Mouse (Mus musculus) heart, embryonic 16.5 days (tissue): ENCODE measurements at regions not wholly inside any gene's neighbourhood (a gene's known extent, or its start where the extent isn't known, plus 50 kb on each side); places are given as distances from the start of the nearest gene placed in this dataset.

Source experiments
- ATAC-seq: fragments of 200-750 bp; cut with Nextera tagmentation; replicated peaks from 2 replicates; pipeline ENCODE4 v1.8.0; 2017; ENCODE audit warnings: moderate number of reproducible peaks; ENCODE audit not compliant: insufficient read depth, low FRiP score; ENCODE audit errors: extremely low read depth
- H3K27ac ChIP-seq: fragments of 300-500 bp; sonication (generic); 2 replicates; pipeline ENCODE4 v1.5.1; 2014; ENCODE audit warnings: mild to moderate bottlenecking, low read length, control low read depth, moderate library complexity
- H3K27me3 ChIP-seq: fragments of 300-500 bp; sonication (generic); 2 replicates; pipeline ENCODE4 v1.6.1; 2014; ENCODE audit warnings: low read length, mixed read lengths; ENCODE audit not compliant: control insufficient read depth, insufficient read depth
- H3K36me3 ChIP-seq: fragments of 300-500 bp; sonication (generic); 2 replicates; pipeline ENCODE4 v1.6.1; 2014; ENCODE audit not compliant: control insufficient read depth, insufficient read depth
- H3K4me1 ChIP-seq: fragments of 300-500 bp; sonication (generic); 2 replicates; pipeline ENCODE4 v1.6.1; 2014; ENCODE audit warnings: low read length, mixed read lengths; ENCODE audit not compliant: control insufficient read depth, insufficient read depth
- H3K4me2 ChIP-seq: fragments of 300-500 bp; sonication (generic); 2 replicates; pipeline ENCODE4 v1.6.1; 2014; ENCODE audit warnings: low read depth, mild to moderate bottlenecking, control low read depth, low read length
- H3K4me3 ChIP-seq: fragments of 300-500 bp; sonication (generic); 2 replicates; pipeline ENCODE4 v1.5.1; 2014; ENCODE audit warnings: mild to moderate bottlenecking, control low read depth, low read length
- H3K9ac ChIP-seq: fragments of 300-500 bp; sonication (generic); 2 replicates; pipeline ENCODE4 v1.6.1; 2014; ENCODE audit warnings: low read length, control low read depth
- H3K9me3 ChIP-seq: fragments of 300-500 bp; sonication (generic); replicated peaks from 2 replicates; pipeline ENCODE4 v1.6.1; 2016; ENCODE audit warnings: low read length; ENCODE audit not compliant: control insufficient read depth
- WGBS: fragments of 180-500 bp; shearing (Covaris S2); extraction: QIAGEN DNeasy Blood & Tissue Kit; methylation state at CpG from one replicate; pipeline ENCODE4 v1.1.7; 2014; 5-methylcytosine and 5-hydroxymethylcytosine counted together

- 7% methylated on average over 20 of the region's 20 CpGs for WGBS
Measured at GRCm38 (mm10) chr6:31938216-31938814, 111.7 kb upstream of the 1700012A03Rik start.

GRCm38 (mm10) chr6:31937146-31937545, 112.9 kb upstream of the 1700012A03Rik start:
- Histone ChIP-seq H3K9me3 (no peaks in the 10 kb centered on the region), H3K9ac (no peak overlapping the region), H3K4me3 (no peak overlapping the region), H3K36me3 (no peaks in the 10 kb centered on the region), H3K4me2 (no peak overlapping the region), H3K27ac (no peak overlapping the region), H3K27me3 (peaks cover 2% of the 10 kb centered on the region; the same call in 1 of the 2 replicates), H3K4me1 (peaks cover 3% of the 10 kb centered on the region; the same call in 1 of the 2 replicates)
- 82% methylated on average over 12 of the region's 12 CpGs for WGBS
- ATAC-seq = no peak

More at GRCm38 (mm10) chr6:31938216-31938814, 111.7 kb upstream of the 1700012A03Rik start:
- H3K4me2 ChIP-seq = peak overlapping the region; percentile 92
- peak overlapping the region; percentile 62 for H3K9ac ChIP-seq
- H3K27me3 ChIP-seq = peaks cover 2% of the 10 kb centered on the region; the same call in 1 of the 2 replicates
- no peaks in the 10 kb centered on the region for H3K36me3 ChIP-seq
- H3K9me3 ChIP-seq = no peaks in the 10 kb centered on the region
- no peak for ATAC-seq
- H3K4me1 ChIP-seq = peaks cover 3% of the 10 kb centered on the region; the same call in 1 of the 2 replicates
- H3K4me3 ChIP-seq = peak overlapping the region; percentile 56
- no peak overlapping the region for H3K27ac ChIP-seq

GRCm38 (mm10) chr6:31934826-31935225, 115.2 kb upstream of the 1700012A03Rik start:
- peaks cover 3% of the 10 kb centered on the region; the same call in 1 of the 2 replicates for H3K4me1 ChIP-seq
- WGBS = 75% methylated on average over 10 of the region's 10 CpGs
- no peak for ATAC-seq

GRCm38 (mm10) chr6:31933956-31934355, 116.1 kb upstream of the 1700012A03Rik start:
- Histone ChIP-seq H3K36me3 (no peaks in the 10 kb centered on the region), H3K4me2 (no peak overlapping the region), H3K9me3 (no peaks in the 10 kb centered on the region), H3K4me3 (no peak overlapping the region), H3K4me1 (peaks cover 3% of the 10 kb centered on the region; the same call in 1 of the 2 replicates), H3K27me3 (peaks cover under 1% of the 10 kb centered on the region; the same call in 1 of the 2 replicates), H3K9ac (no peak overlapping the region), H3K27ac (no peak overlapping the region)
- no peak for ATAC-seq
- WGBS = 70% methylated on average over 8 of the region's 8 CpGs

More at GRCm38 (mm10) chr6:31934826-31935225, 115.2 kb upstream of the 1700012A03Rik start:
- H3K4me3 ChIP-seq = no peak overlapping the region
- H3K27ac ChIP-seq = no peak overlapping the region
- no peaks in the 10 kb centered on the region for H3K36me3 ChIP-seq
- H3K9me3 ChIP-seq = no peaks in the 10 kb centered on the region
- H3K4me2 ChIP-seq = no peak overlapping the region
- H3K27me3 ChIP-seq = peaks cover 2% of the 10 kb centered on the region; the same call in 1 of the 2 replicates
- H3K9ac ChIP-seq = no peak overlapping the region

GRCm38 (mm10) chr6:31933364-31933763, 116.7 kb upstream of the 1700012A03Rik start:
- WGBS = 64% methylated on average over 5 of the region's 5 CpGs
- H3K9me3 ChIP-seq = no peaks in the 10 kb centered on the region
- peaks cover 2% of the 10 kb centered on the region; the same call in 1 of the 2 replicates for H3K4me1 ChIP-seq
- no peak overlapping the region for H3K9ac ChIP-seq
- no peak overlapping the region for H3K4me2 ChIP-seq
- no peaks in the 10 kb centered on the region for H3K36me3 ChIP-seq
- no peak overlapping the region for H3K4me3 ChIP-seq
- no peak for ATAC-seq
- H3K27me3 ChIP-seq = no peaks in the 10 kb centered on the region
- no peak overlapping the region for H3K27ac ChIP-seq

GRCm38 (mm10) chr6:31931116-31931515, 118.9 kb upstream of the 1700012A03Rik start:
- ATAC-seq = no peak
- Histone ChIP-seq H3K9ac (no peak overlapping the region), H3K36me3 (no peaks in the 10 kb centered on the region), H3K27me3 (no peaks in the 10 kb centered on the region), H3K4me3 (no peak overlapping the region), H3K4me1 (no peaks in the 10 kb centered on the region), H3K9me3 (no peaks in the 10 kb centered on the region), H3K27ac (no peak overlapping the region), H3K4me2 (no peak overlapping the region)
- 79% methylated on average over 6 of the region's 6 CpGs for WGBS

GRCm38 (mm10) chr6:31929165-31929564, 120.9 kb upstream of the 1700012A03Rik start:
- Histone ChIP-seq H3K9me3 (no peaks in the 10 kb centered on the region), H3K4me1 (no peaks in the 10 kb centered on the region), H3K27ac (no peak overlapping the region), H3K4me2 (no peak overlapping the region), H3K9ac (no peak overlapping the region), H3K4me3 (no peak overlapping the region), H3K36me3 (no peaks in the 10 kb centered on the region), H3K27me3 (no peaks in the 10 kb centered on the region)
- 81% methylated on average over 2 of the region's 2 CpGs for WGBS
- ATAC-seq = no peak

GRCm38 (mm10) chr6:31927181-31927580, 122.9 kb upstream of the 1700012A03Rik start:
- 45% methylated on average over 3 of the region's 3 CpGs for WGBS
- Histone ChIP-seq H3K9ac (no peak overlapping the region), H3K4me3 (no peak overlapping the region), H3K4me2 (no peak overlapping the region), H3K27me3 (no peaks in the 10 kb centered on the region), H3K27ac (no peak overlapping the region), H3K4me1 (no peaks in the 10 kb centered on the region), H3K36me3 (no peaks in the 10 kb centered on the region), H3K9me3 (no peaks in the 10 kb centered on the region)
- no peak for ATAC-seq

- Histone ChIP-seq H3K27ac (no peak overlapping the region), H3K9me3 (no peaks in the 10 kb centered on the region), H3K27me3 (no peaks in the 10 kb centered on the region), H3K4me2 (no peak overlapping the region), H3K9ac (no peak overlapping the region), H3K4me1 (no peaks in the 10 kb centered on the region), H3K4me3 (no peak overlapping the region), H3K36me3 (no peaks in the 10 kb centered on the region)
- no peak for ATAC-seq
- 78% methylated on average over 2 of the region's 2 CpGs for WGBS
Measured at GRCm38 (mm10) chr6:31924669-31925046, 125.4 kb upstream of the 1700012A03Rik start.
